8 mouse cellular contexts compared by ENCODE assay signal in genomic region chr2:168726007-168726406, GRCm38 (mm10). TPM values are rescaled to one million over a fixed set of nuclear protein-coding genes. Genes with fewer than 3 reads are reported as not detected.
DNase-seq lines count a peak whose midpoint lies in the region; ATAC-seq and TF ChIP-seq lines count a peak whose summit lies in the region.

No protein-coding gene starts in this region.

- WGBS in forebrain, embryonic 12.5 days, result 55% methylated on average over 6 of the region's 6 CpGs
- 41% methylated on average over 6 of the region's 6 CpGs for WGBS in liver, postnatal 0 days (ENCODE audit: insufficient replicate concordance)
- 38% methylated on average over 6 of the region's 6 CpGs for WGBS in stomach, embryonic 14.5 days

- ATAC-seq in forebrain, embryonic 12.5 days (ENCODE audit: low FRiP score), result peak; percentile 80
- ATAC-seq in liver, postnatal 0 days, result peak; percentile 84
- peak; percentile 68 for ATAC-seq in stomach, embryonic 14.5 days (ENCODE audit: insufficient number of reproducible peaks, insufficient read depth, low FRiP score, low read depth)

- no peaks in the 10 kb centered on the region for H3K27me3 ChIP-seq in forebrain, embryonic 12.5 days
- no peaks in the 10 kb centered on the region for H3K27me3 ChIP-seq in liver, postnatal 0 days (ENCODE audit: insufficient read depth, low read length)
- no peaks in the 10 kb centered on the region for H3K27me3 ChIP-seq in stomach, embryonic 14.5 days (ENCODE audit: control insufficient read depth, insufficient read depth, low read length)

- H3K4me2 ChIP-seq in forebrain, embryonic 12.5 days, result no peak overlapping the region
- no peak overlapping the region for H3K4me2 ChIP-seq in liver, postnatal 0 days (ENCODE audit: low read depth, low read length)
- no peak overlapping the region for H3K4me2 ChIP-seq in stomach, embryonic 14.5 days (replicated peaks; ENCODE audit: low read depth, low read length)

- DNase-seq in right cerebral cortex, adult 2 months (ENCODE audit: low spot score in 2 of 2), result peak; percentile 47 to 50
- no peak for DNase-seq in right cerebral cortex, postnatal 25 days
- DNase-seq in kidney, adult 18-20 months, result peak; percentile 66
- peak; percentile 63 for DNase-seq in liver, postnatal 0 days
- no peak for DNase-seq in gastrocnemius, adult 8-10 months (ENCODE audit: low spot score in 2 of 2)
- DNase-seq in c-Kit-positive CD71-positive TER-119-positive erythroid progenitor cells, embryonic 14.5 days (ENCODE audit: low spot score), result no peak

- no peak overlapping the region for H3K9ac ChIP-seq in forebrain, embryonic 12.5 days
- H3K9ac ChIP-seq in liver, postnatal 0 days (replicated peaks), result no peak overlapping the region
- H3K9ac ChIP-seq in stomach, embryonic 14.5 days (replicated peaks; ENCODE audit: low read depth, low read length), result no peak overlapping the region

- TF ChIP-seq CTCF in liver, postnatal 0 days (IDR thresholded peaks at IDR 0.05; ENCODE audit: low read depth), result no peak

- no peak overlapping the region for H3K4me3 ChIP-seq in forebrain, embryonic 12.5 days (replicated peaks)
- H3K4me3 ChIP-seq in liver, postnatal 0 days (ENCODE audit: low read depth, low read length), result no peak overlapping the region
- no peak overlapping the region for H3K4me3 ChIP-seq in stomach, embryonic 14.5 days (ENCODE audit: low read depth, low read length)

- peaks cover 27% of the 10 kb centered on the region for H3K4me1 ChIP-seq in forebrain, embryonic 12.5 days
- peaks cover 5% of the 10 kb centered on the region; the same call in 1 of the 2 replicates for H3K4me1 ChIP-seq in liver, postnatal 0 days (ENCODE audit: insufficient read depth)
- H3K4me1 ChIP-seq in stomach, embryonic 14.5 days (ENCODE audit: control insufficient read depth, insufficient read depth, low read length), result peaks cover 9% of the 10 kb centered on the region; the same call in 1 of the 2 replicates

- H3K36me3 ChIP-seq in forebrain, embryonic 12.5 days (replicated peaks), result no peaks in the 10 kb centered on the region
- H3K36me3 ChIP-seq in liver, postnatal 0 days (replicated peaks; ENCODE audit: insufficient read depth, low read length), result no peaks in the 10 kb centered on the region
- no peaks in the 10 kb centered on the region for H3K36me3 ChIP-seq in stomach, embryonic 14.5 days (ENCODE audit: control insufficient read depth, insufficient read depth, low read length)

- H3K27ac ChIP-seq in forebrain, embryonic 12.5 days, result peak overlapping the region; percentile 47; the same call in 1 of the 2 replicates
- no peak overlapping the region for H3K27ac ChIP-seq in liver, postnatal 0 days (ENCODE audit: low read depth)
- no peak overlapping the region for H3K27ac ChIP-seq in stomach, embryonic 14.5 days (ENCODE audit: low read length)

- no peak for TF ChIP-seq EP300 in liver, postnatal 0 days (IDR thresholded peaks at IDR 0.05; ENCODE audit: low read depth)

- no peaks in the 10 kb centered on the region for H3K9me3 ChIP-seq in forebrain, embryonic 12.5 days
- no peaks in the 10 kb centered on the region for H3K9me3 ChIP-seq in liver, postnatal 0 days (ENCODE audit: low read length)
- no peaks in the 10 kb centered on the region for H3K9me3 ChIP-seq in stomach, embryonic 14.5 days (ENCODE audit: control insufficient read depth, low read depth, low read length)

RNA-seq across cellular contexts. Expression of gene Atp9a, which starts 16.2 kb away (rescaled TPM):
- 27.6 and 28.3 TPM in 2 replicates for polyA plus RNA-seq in forebrain, embryonic 12.5 days (2016; fragmentation: Nextera tagmentation; extraction: Ambion mirVana)
- polyA plus RNA-seq in liver, postnatal 0 days (2015; fragmentation: Nextera tagmentation; extraction: Ambion mirVana), result 7.3 and 7.8 TPM in 2 replicates
- 12.6 and 14.3 TPM in 2 replicates for polyA plus RNA-seq in stomach, embryonic 14.5 days (2014; fragmentation: Nextera tagmentation; extraction: Ambion mirVana)
- 10 to 100 TPM; 23.0 to 28.0 (median 26.2) TPM for total RNA-seq in gastrocnemius, adult 8-10 months (2022)

RNA-seq across cellular contexts. Expression of gene Sall4, which starts 41.7 kb away (rescaled TPM):
- 4.6 and 6.9 TPM in 2 replicates for polyA plus RNA-seq in forebrain, embryonic 12.5 days (2016; fragmentation: Nextera tagmentation; extraction: Ambion mirVana)
- 3.1 TPM in 2 replicates for polyA plus RNA-seq in liver, postnatal 0 days (2015; fragmentation: Nextera tagmentation; extraction: Ambion mirVana)
- 0.91 and 2.1 TPM in 2 replicates for polyA plus RNA-seq in stomach, embryonic 14.5 days (2014; fragmentation: Nextera tagmentation; extraction: Ambion mirVana)
- total RNA-seq in gastrocnemius, adult 8-10 months (2022), result 1 to 10 TPM; 1.3 to 5.7 (median 2.6) TPM

Comparison
In these comparisons a context has a peak if more than half of its experiments do, and no peak if none do; other contexts are left out.
1. DNase-seq: peak in right cerebral cortex, adult 2 months (2 of 2), kidney, adult 18-20 months (single experiment) and liver, postnatal 0 days (single experiment); none in right cerebral cortex, postnatal 25 days (single experiment), gastrocnemius, adult 8-10 months (0 of 2) and c-Kit-positive CD71-positive TER-119-positive erythroid progenitor cells, embryonic 14.5 days (single experiment).
2. Peak in every context shown above with its lines, with median percentiles within 50 percentile points of each other: ATAC-seq.